Comparison of ENCODE assay signal across 15 mouse cellular contexts in genomic region chr4:109897810-109898566, GRCm38 (mm10).
"Had no signal": no experiment of that assay in that cellular context is flagged by ENCODE, and none has a peak within 500 bp of the region (broad histone marks: within the 10 kb centered on the region; RNA-seq: fewer than 3 reads in every experiment).

No protein-coding gene starts in this region.

- DNase-seq: kidney, adult 11 months; kidney, adult 9 months; kidney, postnatal 10 days; kidney, postnatal 4 days; lung, adult 2 months; lung, postnatal 36 days; retina, postnatal 1 day; thymus, postnatal 14 days had no signal

- H3K27ac ChIP-seq: layer of hippocampus, adult 2 months; limb, embryonic 10.5 days; midbrain, embryonic 15.5 days; neural tube, embryonic 12.5 days; stomach, postnatal 0 days had no signal

- H3K9me3 ChIP-seq: limb, embryonic 10.5 days; midbrain, embryonic 15.5 days; neural tube, embryonic 12.5 days had no signal

- H3K4me3 ChIP-seq: layer of hippocampus, adult 2 months; limb, embryonic 10.5 days; midbrain, embryonic 15.5 days; neural tube, embryonic 12.5 days had no signal

- ATAC-seq: lung, postnatal 0 days; midbrain, embryonic 15.5 days had no signal

- H3K4me1 ChIP-seq: limb, embryonic 10.5 days; midbrain, embryonic 15.5 days; neural tube, embryonic 12.5 days had no signal

- H3K9ac ChIP-seq: midbrain, embryonic 15.5 days; neural tube, embryonic 12.5 days had no signal

- H3K27me3 ChIP-seq: midbrain, embryonic 15.5 days; neural tube, embryonic 12.5 days had no signal

- H3K4me2 ChIP-seq: midbrain, embryonic 11.5 days; midbrain, embryonic 15.5 days; neural tube, embryonic 12.5 days had no signal

- H3K36me3 ChIP-seq: limb, embryonic 10.5 days; midbrain, embryonic 15.5 days; neural tube, embryonic 12.5 days had no signal
